Mouse (Mus musculus): ENCODE results near the gene Cox16. TPM values are rescaled to one million over a fixed set of nuclear protein-coding genes. Genes with fewer than 3 reads are reported as not detected.
A peak's percentile ranks its signal among the peaks of the same experiment; 100 is the strongest.
"Not testable (repeated sequence)": the region's sequence is repeated elsewhere in the genome, so short reads cannot be mapped to it uniquely, and the experiment has no call there.

Cox16 gene
- total and polyA plus RNA-seq, 2 experiments from 2014 or later: 56.8 to 131 TPM

GRCm38 (mm10) chr12:81485311-81485710, 384 bp upstream of the Cox16 start:
- no peak for DNase-seq (ENCODE audit: low spot score)
- Histone ChIP-seq H3K27ac (peak overlapping the region; percentile 93; the same call in 1 of the 2 replicates), H3K36me3 (ENCODE audit: insufficient read depth, low read length) (no peaks in the 10 kb centered on the region), H3K4me1 (ENCODE audit: insufficient read depth, low read length) (no peaks in the 10 kb centered on the region), H3K4me3 (ENCODE audit: low read length) (peak overlapping the region; percentile 75), H3K9me3 (ENCODE audit: low read length) (no peaks in the 10 kb centered on the region), H3K4me2 (ENCODE audit: low read depth, low read length) (peak overlapping the region; percentile 61), H3K27me3 (ENCODE audit: insufficient read depth, low read length) (no peaks in the 10 kb centered on the region), H3K9ac (replicated peaks; ENCODE audit: low read length) (peak overlapping the region; percentile 64)
- 0 out of 2 replicates have a peak, but pooled peaks have one; percentile 30 for ATAC-seq
- no peak for TF ChIP-seq CTCF (IDR thresholded peaks at IDR 0.05; ENCODE audit: low read depth)
- 50% methylated on average over 6 of the region's 6 CpGs for WGBS

DNA sequence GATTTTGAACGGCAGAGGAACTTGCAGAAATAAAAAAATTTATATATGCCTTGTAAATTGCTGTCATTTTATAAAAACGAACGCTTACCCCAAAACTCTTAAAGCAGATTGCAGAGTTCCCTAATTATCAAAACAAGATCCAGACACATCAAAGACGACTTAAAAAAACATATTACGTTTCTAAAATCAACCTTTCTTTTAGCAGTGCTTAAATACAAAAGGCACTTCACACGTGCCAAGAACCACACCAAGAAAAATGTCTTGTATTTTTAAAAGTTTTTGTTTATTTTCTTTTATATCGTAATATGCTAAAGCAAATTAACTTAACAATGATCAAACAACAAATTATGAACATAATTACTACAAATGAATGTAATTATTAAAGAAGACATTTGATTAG, 715 bp downstream of the Cox16 start:
- no peak for ATAC-seq
- Histone ChIP-seq H3K4me1 (ENCODE audit: insufficient read depth, low read length) (no peaks in the 10 kb centered on the region), H3K9me3 (ENCODE audit: low read length) (no peaks in the 10 kb centered on the region), H3K4me2 (ENCODE audit: low read depth, low read length) (peak overlapping the region; percentile 61), H3K27me3 (ENCODE audit: insufficient read depth, low read length) (no peaks in the 10 kb centered on the region), H3K4me3 (ENCODE audit: low read length) (peak overlapping the region; percentile 75), H3K36me3 (ENCODE audit: insufficient read depth, low read length) (no peaks in the 10 kb centered on the region), H3K9ac (replicated peaks; ENCODE audit: low read length) (peak overlapping the region; percentile 64), H3K27ac (peak overlapping the region; percentile 93)
- no peak for DNase-seq (ENCODE audit: low spot score)
- TF ChIP-seq CTCF (IDR thresholded peaks at IDR 0.05; ENCODE audit: low read depth): no peak
- WGBS: 3% methylated on average over 7 of the region's 7 CpGs

DNA sequence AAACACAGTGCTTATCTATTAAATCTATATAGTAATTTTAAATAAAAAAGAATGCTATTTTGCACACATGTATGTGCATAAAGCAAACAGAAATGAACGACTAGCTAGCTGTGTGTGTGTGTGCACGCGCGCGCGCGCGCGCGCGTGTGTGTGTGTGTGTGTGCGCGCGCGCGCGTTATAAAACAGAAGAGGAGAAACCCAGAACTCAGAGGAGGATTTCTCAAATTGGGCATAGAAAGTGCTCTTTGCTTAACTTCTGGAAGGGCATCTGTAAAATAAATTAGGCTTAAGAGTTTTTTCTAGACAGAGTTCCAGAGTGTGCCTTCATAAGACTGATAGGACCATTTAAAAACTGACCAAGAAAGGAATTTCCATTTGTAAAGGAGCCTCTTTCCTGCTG, 1.3 kb downstream of the Cox16 start:
- no peaks in the 10 kb centered on the region for H3K27me3 ChIP-seq (ENCODE audit: insufficient read depth, low read length)
- no peak for TF ChIP-seq CTCF (IDR thresholded peaks at IDR 0.05; ENCODE audit: low read depth)
- H3K4me3 ChIP-seq (ENCODE audit: low read length): peak overlapping the region; percentile 75
- DNase-seq (ENCODE audit: low spot score) (peak; percentile 77), ATAC-seq (no peak)
- no peaks in the 10 kb centered on the region for H3K9me3 ChIP-seq (ENCODE audit: low read length)
- peak overlapping the region; percentile 61 for H3K4me2 ChIP-seq (ENCODE audit: low read depth, low read length)
- no peak overlapping the region for H3K27ac ChIP-seq
- no peaks in the 10 kb centered on the region for H3K4me1 ChIP-seq (ENCODE audit: insufficient read depth, low read length)
- no peak overlapping the region for H3K9ac ChIP-seq (replicated peaks; ENCODE audit: low read length)
- 30% methylated on average over 17 of the region's 17 CpGs for WGBS
- H3K36me3 ChIP-seq (ENCODE audit: insufficient read depth, low read length): no peaks in the 10 kb centered on the region

DNA sequence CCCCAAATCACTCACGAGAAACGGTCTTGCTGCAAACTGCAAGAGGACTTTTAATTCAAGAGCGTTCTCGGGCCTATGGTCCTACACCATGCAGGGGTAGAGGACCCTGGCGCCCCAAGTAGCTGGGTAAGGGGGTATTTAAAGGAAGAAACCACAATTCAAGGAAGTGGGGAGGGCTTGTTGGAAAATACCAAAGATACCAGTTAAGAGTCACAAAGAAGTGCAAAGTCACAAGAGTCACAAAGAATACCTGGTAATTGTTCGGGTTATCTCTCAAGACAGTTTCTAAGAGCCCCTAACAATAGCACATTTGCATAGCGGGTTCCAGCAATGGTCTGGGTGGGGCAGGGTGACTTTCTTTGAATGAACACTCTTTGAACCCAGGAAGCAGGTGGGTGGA, 25.9 kb downstream of the Cox16 start:
- WGBS: 95% methylated on average over 7 of the region's 7 CpGs
- H3K4me3 ChIP-seq (ENCODE audit: low read length); H3K36me3 ChIP-seq (ENCODE audit: insufficient read depth, low read length); ATAC-seq; H3K27me3 ChIP-seq (ENCODE audit: insufficient read depth, low read length); DNase-seq (ENCODE audit: low spot score); H3K4me2 ChIP-seq (ENCODE audit: low read depth, low read length); H3K9ac ChIP-seq (replicated peaks; ENCODE audit: low read length); H3K9me3 ChIP-seq (ENCODE audit: low read length); H3K27ac ChIP-seq; H3K4me1 ChIP-seq (ENCODE audit: insufficient read depth, low read length): not testable (repeated sequence)

GRCm38 (mm10) chr12:81438985-81439384, 45.9 kb downstream of the Cox16 start:
- H3K4me3 ChIP-seq (ENCODE audit: low read length); ATAC-seq; H3K9me3 ChIP-seq (ENCODE audit: low read length); DNase-seq (ENCODE audit: low spot score); H3K9ac ChIP-seq (replicated peaks; ENCODE audit: low read length); H3K27me3 ChIP-seq (ENCODE audit: insufficient read depth, low read length); H3K36me3 ChIP-seq (ENCODE audit: insufficient read depth, low read length); H3K4me1 ChIP-seq (ENCODE audit: insufficient read depth, low read length); H3K27ac ChIP-seq; H3K4me2 ChIP-seq (ENCODE audit: low read depth, low read length): not testable (repeated sequence)
- WGBS: 96% methylated on average over 9 of the region's 9 CpGs

DNA sequence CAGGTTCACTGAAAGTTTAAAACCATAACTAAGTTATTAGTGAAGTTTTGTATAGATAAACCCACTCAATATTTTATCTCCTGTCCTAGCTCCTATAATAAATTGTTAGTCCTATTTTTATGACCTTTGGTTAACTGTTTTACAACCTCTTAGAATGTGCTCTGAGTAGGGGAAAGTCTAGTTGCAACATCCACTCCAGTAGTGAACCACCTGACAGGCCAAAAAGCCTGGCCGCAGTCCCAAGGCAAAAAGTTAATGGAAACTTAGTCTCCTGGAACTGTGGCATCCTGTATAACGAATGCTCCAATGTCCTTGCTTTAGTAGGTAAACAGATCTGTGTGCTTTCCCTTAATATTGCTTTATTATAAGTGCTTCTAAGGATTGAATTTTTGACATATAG, 50.1 kb downstream of the Cox16 start:
- H3K4me2 ChIP-seq (ENCODE audit: low read depth, low read length); H3K9me3 ChIP-seq (ENCODE audit: low read length); H3K4me3 ChIP-seq (ENCODE audit: low read length); H3K27me3 ChIP-seq (ENCODE audit: insufficient read depth, low read length); H3K36me3 ChIP-seq (ENCODE audit: insufficient read depth, low read length); H3K9ac ChIP-seq (replicated peaks; ENCODE audit: low read length); DNase-seq (ENCODE audit: low spot score); ATAC-seq; H3K4me1 ChIP-seq (ENCODE audit: insufficient read depth, low read length); H3K27ac ChIP-seq: not testable (repeated sequence)
- 92% methylated on average over 2 of the region's 2 CpGs for WGBS

GRCm38 (mm10) chr12:81421846-81422245, 63.1 kb downstream of the Cox16 start, which contains the start of gene Adam4:
TSS of gene Adam4 (minus strand) at chr12:81421946.
- DNase-seq (ENCODE audit: low spot score) (no peak), ATAC-seq (no peak)
- H3K9me3 ChIP-seq (ENCODE audit: low read length): no peaks in the 10 kb centered on the region
- 100% methylated on average over 1 of the region's 1 CpGs for whole genome bisulfite sequencing
- no peak within 1 kb of the TSS for H3K4me3 ChIP-seq (ENCODE audit: low read length)
- no peak within 1 kb of the TSS for H3K4me2 ChIP-seq (ENCODE audit: low read depth, low read length)
- TF ChIP-seq CTCF (IDR thresholded peaks at IDR 0.05; ENCODE audit: low read depth): no peak
- H3K36me3 ChIP-seq (ENCODE audit: insufficient read depth, low read length): no peaks in the 10 kb centered on the region
- H3K27ac ChIP-seq: no peak within 1 kb of the TSS
- no peaks in the 10 kb centered on the region for H3K4me1 ChIP-seq (ENCODE audit: insufficient read depth, low read length)
- no peak within 1 kb of the TSS for H3K9ac ChIP-seq (replicated peaks; ENCODE audit: low read length)
- no peaks in the 10 kb centered on the region for H3K27me3 ChIP-seq (ENCODE audit: insufficient read depth, low read length)

All from hindbrain, postnatal 0 days (tissue).